Mouse (Mus musculus): ENCODE measurements at regions not wholly inside any gene's neighbourhood (a gene's known extent, or its start where the extent isn't known, plus 50 kb on each side); places are given as distances from the start of the nearest gene placed in this dataset.
"Not testable (repeated sequence)": the region's sequence is repeated elsewhere in the genome, so short reads cannot be mapped to it uniquely, and the experiment has no call there.

- in situ Hi-C loops (cut with MboI; ENCODE audit: low sequenced_read_pairs) = not testable (repeated sequence)
Observed at GRCm38 (mm10) chr14:53634320-53634979, 619.5 kb downstream of the Dad1 start.

GRCm38 (mm10) chr14:53633743-53634142 lies 620.2 kb downstream of the Dad1 start:
- in situ Hi-C loops (cut with MboI; ENCODE audit: low sequenced_read_pairs) = not testable (repeated sequence)

DNA sequence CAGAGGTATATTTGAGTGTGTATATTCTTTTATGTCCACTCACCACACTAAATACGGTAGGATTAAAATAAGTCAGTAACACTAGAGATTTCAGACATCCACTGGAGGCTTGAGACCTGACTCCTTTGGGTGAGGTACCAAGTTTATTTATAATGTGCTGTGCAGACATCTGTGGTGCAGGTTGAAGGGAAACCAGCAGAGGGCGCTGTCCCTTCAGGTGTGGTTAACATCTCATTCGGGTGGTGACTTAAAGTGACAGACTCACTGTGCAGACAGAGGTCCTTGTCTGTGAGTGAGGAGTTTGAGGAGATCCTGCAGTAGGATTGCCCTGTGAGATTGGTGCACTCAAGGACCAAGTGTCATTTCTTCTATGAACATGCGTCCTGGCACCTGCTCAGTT lies 632.5 kb downstream of the Dad1 start:
- in situ Hi-C loops (cut with MboI; ENCODE audit: low sequenced_read_pairs) = not testable (repeated sequence)

DNA sequence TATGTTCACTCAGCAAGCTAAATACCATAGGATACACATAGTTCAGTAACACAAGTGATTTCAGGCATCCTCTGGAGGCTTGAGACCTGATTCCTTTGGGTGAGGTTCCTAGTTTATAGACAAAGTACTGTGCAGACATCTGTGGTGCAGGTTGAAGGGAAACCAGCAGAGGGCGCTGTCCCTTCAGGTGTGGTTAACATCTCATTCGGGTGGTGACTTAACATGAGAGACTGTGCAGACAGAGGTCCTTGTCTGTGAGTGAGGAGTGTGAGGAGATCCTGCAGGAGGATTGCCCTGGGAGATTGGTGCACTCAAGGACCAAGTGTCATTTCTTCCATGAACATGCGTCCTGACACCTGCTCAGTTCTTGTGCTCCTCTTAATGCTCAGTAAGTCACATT lies 637.8 kb downstream of the Dad1 start:
- in situ Hi-C loops (cut with MboI; ENCODE audit: low sequenced_read_pairs) = not testable (repeated sequence)

DNA sequence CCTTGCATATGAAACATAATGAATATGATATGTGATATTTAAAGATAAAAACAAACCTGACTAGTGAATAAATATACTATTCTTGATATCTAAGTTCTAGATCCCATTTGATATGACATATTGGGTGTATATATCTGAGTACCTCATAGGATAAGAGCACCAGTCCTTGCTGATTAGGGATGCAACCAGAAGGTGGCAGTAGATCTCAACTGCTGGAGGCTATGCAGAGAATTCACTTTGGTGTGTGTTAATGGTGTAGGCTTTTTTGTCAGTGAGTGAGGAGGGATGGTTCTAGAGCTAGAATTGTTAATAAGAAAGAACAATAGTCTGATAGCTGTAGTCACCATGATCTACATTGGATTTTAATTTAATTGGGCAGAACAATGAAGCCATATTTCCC lies 639.6 kb downstream of the Dad1 start:
- in situ Hi-C loops (cut with MboI; ENCODE audit: low sequenced_read_pairs) = no loop called here

GRCm38 (mm10) chr14:53599299-53599698 lies 654.6 kb downstream of the Dad1 start:
- in situ Hi-C loops (cut with MboI; ENCODE audit: low sequenced_read_pairs) = not testable (repeated sequence)

- in situ Hi-C loops (cut with MboI; ENCODE audit: low sequenced_read_pairs) = not testable (repeated sequence)
Observed at GRCm38 (mm10) chr14:53597287-53597686, 656.6 kb downstream of the Dad1 start.

GRCm38 (mm10) chr14:53590601-53591000 lies 663.3 kb downstream of the Dad1 start:
- in situ Hi-C loops (cut with MboI; ENCODE audit: low sequenced_read_pairs) = not testable (repeated sequence)

- in situ Hi-C loops (cut with MboI; ENCODE audit: low sequenced_read_pairs) = not testable (repeated sequence)
Observed at GRCm38 (mm10) chr14:53582528-53582927, 671.4 kb downstream of the Dad1 start.

- in situ Hi-C loops (cut with MboI; ENCODE audit: low sequenced_read_pairs) = not testable (repeated sequence)
Observed at GRCm38 (mm10) chr14:53581734-53582133, 672.2 kb downstream of the Dad1 start.

DNA sequence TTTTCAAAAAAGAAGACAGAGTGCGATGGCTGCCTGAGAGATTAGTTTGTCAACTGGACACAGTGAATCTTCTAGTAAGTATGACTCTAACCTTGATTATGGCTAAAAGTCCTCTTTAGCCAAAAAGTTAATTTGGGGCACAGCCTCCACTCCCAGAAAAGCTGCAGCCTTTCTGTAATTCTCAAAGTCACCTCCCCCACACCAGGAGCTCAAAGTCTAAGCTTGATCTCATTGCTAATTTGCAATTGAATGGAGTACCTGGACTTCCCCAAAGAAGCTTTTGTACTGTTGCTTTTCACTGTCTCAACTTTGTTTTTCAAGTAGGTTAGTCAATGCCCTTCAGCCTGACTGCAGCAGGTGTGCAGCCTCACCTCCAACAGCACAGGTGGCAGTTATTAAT lies 677.0 kb downstream of the Dad1 start:
- in situ Hi-C loops (cut with MboI; ENCODE audit: low sequenced_read_pairs) = not testable (repeated sequence)

DNA sequence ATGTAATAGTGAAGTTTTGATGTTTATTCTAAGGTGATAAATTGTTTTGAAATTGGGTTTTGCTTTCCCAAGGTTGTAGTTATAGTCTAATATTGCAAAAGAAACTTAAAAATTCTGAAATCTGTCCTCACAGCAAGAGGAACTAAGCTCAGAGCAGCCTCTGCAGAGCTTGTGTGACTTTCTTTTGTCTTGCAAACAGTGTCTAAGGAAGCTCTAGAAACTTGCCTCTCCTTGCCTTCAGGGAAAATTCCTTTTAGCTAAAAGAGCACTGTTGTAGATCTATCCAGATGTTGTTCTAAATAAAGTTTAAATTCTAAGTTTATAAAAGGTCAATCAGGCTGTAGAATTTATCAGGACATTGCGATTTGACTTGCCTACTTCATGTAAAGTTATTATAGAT lies 681.2 kb downstream of the Dad1 start:
- in situ Hi-C loops (cut with MboI; ENCODE audit: low sequenced_read_pairs) = not testable (repeated sequence)

DNA sequence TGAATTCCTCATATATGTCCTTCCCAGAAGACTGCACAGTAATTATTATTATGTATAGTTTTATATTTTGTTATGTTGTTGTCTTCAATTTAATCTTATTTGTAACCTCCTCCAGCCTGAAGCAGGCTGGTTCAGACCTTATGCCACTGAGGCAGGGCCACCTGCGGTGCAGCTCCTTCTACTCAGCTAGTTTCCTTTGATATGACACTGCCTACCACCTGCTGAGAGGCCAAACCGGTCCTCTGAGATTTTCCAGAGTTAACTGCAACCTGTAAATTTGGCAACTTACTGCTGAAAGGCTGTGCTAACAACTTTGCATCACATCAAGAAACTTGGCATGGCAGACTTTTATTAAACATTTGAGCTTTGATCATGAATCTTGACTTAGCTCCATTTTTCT lies 691.3 kb downstream of the Dad1 start:
- in situ Hi-C loops (cut with MboI; ENCODE audit: low sequenced_read_pairs) = no loop called here

- in situ Hi-C loops (cut with MboI; ENCODE audit: low sequenced_read_pairs) = not testable (repeated sequence)
Observed at GRCm38 (mm10) chr14:53560146-53560545, 693.8 kb downstream of the Dad1 start.

DNA sequence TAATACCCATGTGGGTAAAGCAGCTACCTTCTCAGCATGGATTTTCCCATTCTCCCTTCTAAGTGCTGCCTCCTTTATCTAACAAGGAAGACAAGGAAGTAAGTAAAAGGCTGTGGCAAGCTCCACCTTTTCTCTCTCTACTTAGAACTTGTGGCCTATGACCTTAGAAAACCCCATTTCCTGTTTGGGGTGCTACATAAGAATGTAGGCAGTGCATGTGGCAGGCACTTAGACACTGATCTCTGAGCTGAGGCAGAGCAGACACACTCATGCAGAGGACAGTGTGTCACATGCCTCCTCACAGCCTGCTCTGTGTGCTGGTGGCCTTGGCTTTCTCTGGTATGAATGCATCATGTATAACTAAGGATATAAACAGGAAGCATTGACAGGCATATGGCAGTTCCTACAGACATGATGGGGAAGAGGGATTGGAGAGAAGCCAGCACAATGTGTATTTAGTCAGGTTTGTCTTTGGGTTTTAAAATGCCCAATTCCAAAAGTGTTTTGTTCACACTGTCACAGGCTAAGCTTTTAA lies 694.5 kb downstream of the Dad1 start:
- in situ Hi-C loops (cut with MboI; ENCODE audit: low sequenced_read_pairs) = not testable (repeated sequence)

GRCm38 (mm10) chr14:53553771-53554170 lies 700.1 kb downstream of the Dad1 start:
- in situ Hi-C loops (cut with MboI; ENCODE audit: low sequenced_read_pairs) = no loop called here

- in situ Hi-C loops (cut with MboI; ENCODE audit: low sequenced_read_pairs) = not testable (repeated sequence)
Observed at GRCm38 (mm10) chr14:53547365-53547764, 706.5 kb downstream of the Dad1 start.

DNA sequence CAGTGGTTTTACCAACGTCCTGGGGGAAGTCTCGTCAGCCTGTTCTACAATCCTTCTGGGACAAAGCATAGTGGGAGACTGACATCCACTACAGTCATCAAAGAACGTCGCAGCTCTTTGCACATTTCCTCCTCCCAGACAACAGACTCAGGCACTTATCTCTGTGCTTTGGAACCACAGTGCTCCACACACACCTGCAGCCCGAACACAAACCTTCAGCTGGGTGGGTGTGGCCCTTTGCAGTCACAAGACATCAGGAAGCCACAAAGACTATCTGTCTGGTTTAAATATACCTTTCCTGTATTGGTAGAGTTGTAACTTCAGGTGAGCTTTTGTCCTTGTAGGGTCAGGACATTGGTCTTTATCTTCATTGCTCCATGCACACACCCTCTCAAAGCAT lies 708.6 kb downstream of the Dad1 start:
- in situ Hi-C loops (cut with MboI; ENCODE audit: low sequenced_read_pairs) = no loop called here

GRCm38 (mm10) chr14:53541640-53542039 lies 712.3 kb downstream of the Dad1 start:
- in situ Hi-C loops (cut with MboI; ENCODE audit: low sequenced_read_pairs) = not testable (repeated sequence)

DNA sequence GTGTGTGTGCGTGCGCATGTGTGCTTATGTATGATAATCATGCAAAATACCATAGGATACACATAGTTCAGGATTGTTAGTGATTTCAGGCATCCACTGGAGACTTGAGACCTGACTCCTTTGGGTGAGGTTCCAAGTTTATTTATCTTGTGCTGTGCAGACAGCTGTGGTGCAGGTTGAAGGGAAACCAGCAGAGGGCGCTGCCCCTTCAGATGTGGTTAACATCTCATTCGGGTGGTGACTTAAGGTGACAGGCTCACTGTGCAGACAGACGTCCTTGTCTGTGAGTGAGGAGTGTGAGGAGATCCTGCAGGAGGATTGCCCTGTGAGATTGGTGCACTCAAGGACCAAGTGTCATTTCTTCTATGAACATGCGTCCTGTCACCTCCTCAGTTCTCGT lies 716.0 kb downstream of the Dad1 start:
- in situ Hi-C loops (cut with MboI; ENCODE audit: low sequenced_read_pairs) = not testable (repeated sequence)

DNA sequence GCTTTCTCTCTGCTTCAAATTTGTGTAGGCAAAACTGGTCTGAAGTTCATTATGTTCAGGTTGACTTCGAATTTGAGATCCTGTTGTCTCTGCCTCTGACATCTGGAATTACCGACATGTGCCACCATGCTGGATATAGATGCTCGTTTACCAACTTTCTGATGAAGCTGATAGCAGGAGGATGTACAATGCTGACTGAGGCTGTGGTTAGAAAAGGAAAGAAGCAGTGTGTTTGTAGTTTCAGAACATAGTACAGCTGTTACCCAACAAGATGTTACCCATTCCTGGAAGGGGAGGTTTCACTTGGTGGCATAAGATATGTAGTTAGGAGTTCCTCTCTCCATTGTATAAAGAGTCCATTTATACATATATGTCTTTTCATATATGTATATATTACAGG lies 730.5 kb downstream of the Dad1 start:
- in situ Hi-C loops (cut with MboI; ENCODE audit: low sequenced_read_pairs) = not testable (repeated sequence)

DNA sequence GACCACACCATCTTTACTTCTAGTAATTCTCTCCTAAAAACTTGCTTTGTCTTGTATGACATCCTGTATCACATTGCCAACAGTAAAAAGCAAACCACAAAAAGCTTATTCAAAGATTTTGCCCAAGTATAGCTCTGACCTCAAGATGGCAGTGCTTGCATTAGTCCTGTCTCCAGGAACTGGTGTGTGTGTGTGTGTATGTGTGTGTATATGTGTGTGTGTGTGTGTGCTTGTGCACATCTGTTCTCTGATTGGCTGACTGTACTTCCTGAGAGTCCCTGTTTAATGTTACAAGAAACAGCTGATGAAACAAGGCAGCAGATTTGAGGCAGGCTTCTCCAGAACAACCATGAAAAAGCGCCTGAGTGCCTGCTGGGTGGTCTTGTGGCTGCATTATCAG lies 735.0 kb downstream of the Dad1 start:
- in situ Hi-C loops (cut with MboI; ENCODE audit: low sequenced_read_pairs) = not testable (repeated sequence)

All from CH12F3 (cell line).